Comparison of ENCODE assay signal across 7 mouse cellular contexts in the genomic region with DNA sequence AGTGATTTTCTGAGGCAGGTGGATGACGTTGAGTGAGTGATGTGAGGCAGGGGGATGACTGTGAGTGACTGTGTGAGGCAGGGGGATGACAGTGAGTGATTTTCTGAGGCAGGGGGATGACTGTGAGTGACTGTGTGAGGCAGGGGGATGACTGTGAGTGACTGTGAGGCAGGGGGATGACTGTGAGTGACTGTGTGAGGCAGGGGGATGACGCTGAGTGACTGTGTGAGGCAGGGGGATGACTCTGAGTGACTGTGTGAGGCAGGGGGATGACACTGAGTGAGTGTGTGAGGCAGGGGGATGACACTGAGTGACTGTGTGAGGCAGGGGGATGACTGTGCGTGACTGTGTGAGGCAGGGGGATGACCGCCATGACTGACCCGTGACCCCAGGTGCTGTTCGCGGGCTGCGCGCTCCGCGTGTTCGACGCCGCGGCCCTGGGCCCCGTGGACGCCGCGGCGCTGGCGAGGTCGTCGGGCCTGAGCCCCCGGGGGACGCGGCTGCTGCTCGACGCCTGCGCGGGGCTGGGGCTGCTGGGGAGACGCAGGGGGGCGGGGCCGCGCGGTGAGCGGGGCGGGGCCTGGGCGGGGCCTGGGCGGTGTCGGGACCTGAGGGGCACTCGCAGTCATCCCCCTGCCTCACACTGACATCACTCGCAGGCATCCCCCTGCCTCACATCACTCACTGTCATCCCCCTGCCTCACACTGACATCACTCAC. TPM values are rescaled to one million over a fixed set of nuclear protein-coding genes. Genes with fewer than 3 reads are reported as not detected.
A peak's percentile ranks its signal among the peaks of the same experiment; 100 is the strongest.
DNase-seq lines count a peak whose midpoint lies in the region; ATAC-seq lines count a peak whose summit lies in the region.

No protein-coding gene starts in this region.

- ATAC-seq in granulocyte monocyte progenitor cell, adult 5-6 weeks (replicated peaks; ENCODE audit: poor library complexity, severe bottlenecking): peak; percentile 29; the same call in 1 of the 2 replicates
- peak; percentile 34 for ATAC-seq in megakaryocyte, adult 5-6 weeks (ENCODE audit: poor library complexity, severe bottlenecking)

- DNase-seq in kidney, postnatal 4 days: peak; percentile 3 to 9
- DNase-seq in kidney, postnatal 10 days: no peak
- peak; percentile 23 for DNase-seq in embryo, embryonic 10.5 days (ENCODE audit: low spot score)
- DNase-seq in left cerebral cortex, adult 9 months (ENCODE audit: low spot score in 2 of 2): no peak
- DNase-seq in layer of hippocampus, adult 11-12 months (ENCODE audit: low spot score): no peak

RNA-seq across cellular contexts. Expression of gene Asmt, which starts 0.9 kb away (rescaled TPM):
- not detected in 2 replicates for total RNA-seq in granulocyte monocyte progenitor cell, adult 5-6 weeks (2014; fragmentation: Nextera tagmentation)
- not detected in 2 replicates for total RNA-seq in granulocyte monocyte progenitor cell, adult 5-6 weeks (2017)
- total RNA-seq in megakaryocyte, adult 5-6 weeks (2015): not detected in 2 replicates
- total RNA-seq in megakaryocyte, adult 5-6 weeks (2017): not detected in 2 replicates

Comparison
In these comparisons a context has a peak if more than half of its experiments do, and no peak if none do; other contexts are left out.
1. DNase-seq: peak in kidney, postnatal 4 days (2 of 2) and embryo, embryonic 10.5 days (single experiment); none in kidney, postnatal 10 days (single experiment), left cerebral cortex, adult 9 months (0 of 2) and layer of hippocampus, adult 11-12 months (single experiment).